Mouse (Mus musculus): ENCODE data around the gene Depdc1b. TPM values are rescaled to one million over a fixed set of nuclear protein-coding genes. Genes with fewer than 3 reads are reported as not detected.

The Depdc1b gene
- polyA plus RNA-seq, 1 experiment, result 3.7 TPM

DNA sequence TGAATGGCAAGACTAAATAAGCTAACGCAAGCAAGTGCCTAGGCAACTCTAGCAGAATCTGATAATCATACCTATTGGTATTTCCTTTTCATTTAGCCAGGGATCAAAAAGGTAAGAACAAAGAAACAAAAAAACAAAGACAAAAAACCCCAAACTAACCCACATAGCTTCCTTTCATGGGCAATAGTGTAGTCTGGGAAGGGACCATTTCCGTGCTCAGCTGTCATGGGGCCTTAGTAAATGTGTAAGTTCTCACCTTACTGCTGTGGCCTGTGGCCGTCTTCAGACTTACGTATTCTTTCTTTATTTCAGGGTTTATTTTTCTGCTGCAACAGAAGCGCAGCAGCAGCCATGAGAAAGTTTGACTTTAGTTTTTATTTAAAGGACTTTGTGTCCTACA lies 110.2 kb downstream of the Depdc1b start:
- Histone ChIP-seq H3ac (ENCODE audit: control insufficient read depth, insufficient read length) (no peak overlapping the region), H3K79me2 (ENCODE audit: control insufficient read depth, insufficient read depth) (no peaks in the 10 kb centered on the region), H3K4me2 (ENCODE audit: low read depth) (no peak overlapping the region), H3K4me3 (no peak overlapping the region), H3K36me3 (ENCODE audit: control insufficient read depth, insufficient read depth) (no peaks in the 10 kb centered on the region), H3K27me3 (ENCODE audit: control insufficient read depth, insufficient read depth, insufficient read length) (no peaks in the 10 kb centered on the region)
- TF ChIP-seq SRF (IDR thresholded peaks at IDR 0.05; ENCODE audit: control insufficient read depth, insufficient read length, low read depth) (no peak), REST (IDR thresholded peaks at IDR 0.05; ENCODE audit: insufficient read depth, insufficient read length) (no peak), POLR2A (IDR thresholded peaks at IDR 0.05; ENCODE audit: insufficient read length, low read depth) (no peak), MYOG (IDR thresholded peaks at IDR 0.05; ENCODE audit: control insufficient read depth in 1 of 3, insufficient read depth in 1 of 3, insufficient read length in 2 of 3, low read depth in 2 of 3) (no peak)

DNA sequence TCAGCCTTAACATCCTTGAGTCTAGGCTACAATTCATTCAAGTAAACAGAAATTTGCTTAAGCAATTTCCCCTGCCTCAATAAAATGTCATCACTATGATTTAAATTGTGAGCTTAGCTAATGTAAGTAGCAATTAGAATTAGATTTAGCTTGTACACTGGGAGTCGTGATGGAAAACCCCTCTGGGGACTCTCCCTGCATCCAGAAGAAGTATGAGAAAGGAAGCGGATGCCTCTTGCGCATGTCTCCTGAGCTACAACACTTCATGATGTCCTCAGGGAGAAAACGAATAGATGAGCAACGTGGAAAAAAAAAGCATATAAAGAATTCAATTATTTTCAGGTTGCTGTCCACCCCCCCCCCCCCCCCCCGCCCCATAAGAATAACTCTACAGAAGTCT lies 112.7 kb downstream of the Depdc1b start:
- Histone ChIP-seq H3K4me2 (ENCODE audit: low read depth) (no peak overlapping the region), H3K36me3 (ENCODE audit: control insufficient read depth, insufficient read depth) (no peaks in the 10 kb centered on the region), H3K79me2 (ENCODE audit: control insufficient read depth, insufficient read depth) (no peaks in the 10 kb centered on the region), H3K4me3 (no peak overlapping the region), H3K27me3 (ENCODE audit: control insufficient read depth, insufficient read depth, insufficient read length) (no peaks in the 10 kb centered on the region), H3ac (ENCODE audit: control insufficient read depth, insufficient read length) (no peak overlapping the region)
- TF ChIP-seq USF1 (IDR thresholded peaks at IDR 0.05; ENCODE audit: low read depth) (no peak), REST (IDR thresholded peaks at IDR 0.05; ENCODE audit: insufficient read depth, insufficient read length) (no peak), E2F4 (IDR thresholded peaks at IDR 0.05; ENCODE audit: insufficient read depth) (no peak), SRF (IDR thresholded peaks at IDR 0.05; ENCODE audit: control insufficient read depth, insufficient read length, low read depth) (no peak), MAX (IDR thresholded peaks at IDR 0.05; ENCODE audit: low read depth) (no peak), MYOG (IDR thresholded peaks at IDR 0.05; ENCODE audit: control insufficient read depth in 1 of 3, insufficient read depth in 1 of 3, insufficient read length in 2 of 3, low read depth in 2 of 3) (no peak), MYOD1 (IDR thresholded peaks at IDR 0.05; ENCODE audit: control insufficient read depth in 1 of 3, insufficient read length in 2 of 3, low read depth in 2 of 3) (no peak), POLR2AphosphoS2 (IDR thresholded peaks at IDR 0.05; ENCODE audit: insufficient read length, low read depth) (no peak), POLR2A (IDR thresholded peaks at IDR 0.05; ENCODE audit: insufficient read length, low read depth) (no peak), TCF12 (IDR thresholded peaks at IDR 0.05; ENCODE audit: insufficient read depth, poor library complexity, severe bottlenecking) (no peak), TCF3 (IDR thresholded peaks at IDR 0.05; ENCODE audit: insufficient read length, low read depth) (no peak), CEBPB (IDR thresholded peaks at IDR 0.05; ENCODE audit: insufficient read depth, poor library complexity, severe bottlenecking) (no peak)

DNA sequence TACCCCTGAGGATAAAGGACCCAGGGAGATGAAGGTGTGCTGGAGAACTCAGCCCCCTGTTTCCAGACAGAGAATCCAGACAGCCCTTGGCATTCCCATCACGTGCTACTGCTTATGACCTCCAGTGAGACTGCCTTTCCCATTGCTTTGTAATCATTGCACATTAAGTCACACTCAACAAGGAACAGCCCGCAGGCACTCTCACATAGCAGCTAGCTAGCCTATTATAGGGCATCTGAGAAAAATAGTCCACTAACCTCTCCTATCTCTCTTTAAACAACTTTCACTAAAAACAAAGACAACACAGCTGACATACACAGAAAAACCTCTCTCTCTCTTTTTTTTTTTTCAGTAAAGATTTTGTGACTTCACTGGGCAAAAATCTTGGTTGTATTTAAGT lies 113.5 kb downstream of the Depdc1b start:
- Histone ChIP-seq H3K4me2 (ENCODE audit: low read depth) (no peak overlapping the region), H3K4me3 (no peak overlapping the region), H3K36me3 (ENCODE audit: control insufficient read depth, insufficient read depth) (no peaks in the 10 kb centered on the region), H3K27me3 (ENCODE audit: control insufficient read depth, insufficient read depth, insufficient read length) (no peaks in the 10 kb centered on the region), H3ac (ENCODE audit: control insufficient read depth, insufficient read length) (no peak overlapping the region), H3K79me2 (ENCODE audit: control insufficient read depth, insufficient read depth) (no peaks in the 10 kb centered on the region)
- TF ChIP-seq MAX (IDR thresholded peaks at IDR 0.05; ENCODE audit: low read depth) (no peak), MYOD1 (IDR thresholded peaks at IDR 0.05; ENCODE audit: control insufficient read depth in 1 of 3, insufficient read length in 2 of 3, low read depth in 2 of 3) (no peak), SRF (IDR thresholded peaks at IDR 0.05; ENCODE audit: control insufficient read depth, insufficient read length, low read depth) (no peak), MYOG (IDR thresholded peaks at IDR 0.05; ENCODE audit: control insufficient read depth in 1 of 3, insufficient read depth in 1 of 3, insufficient read length in 2 of 3, low read depth in 2 of 3) (no peak), TCF3 (IDR thresholded peaks at IDR 0.05; ENCODE audit: insufficient read length, low read depth) (no peak), POLR2AphosphoS2 (IDR thresholded peaks at IDR 0.05; ENCODE audit: insufficient read length, low read depth) (no peak), TCF12 (IDR thresholded peaks at IDR 0.05; ENCODE audit: insufficient read depth, poor library complexity, severe bottlenecking) (no peak), REST (IDR thresholded peaks at IDR 0.05; ENCODE audit: insufficient read depth, insufficient read length) (no peak), CEBPB (IDR thresholded peaks at IDR 0.05; ENCODE audit: insufficient read depth, poor library complexity, severe bottlenecking) (no peak)

DNA sequence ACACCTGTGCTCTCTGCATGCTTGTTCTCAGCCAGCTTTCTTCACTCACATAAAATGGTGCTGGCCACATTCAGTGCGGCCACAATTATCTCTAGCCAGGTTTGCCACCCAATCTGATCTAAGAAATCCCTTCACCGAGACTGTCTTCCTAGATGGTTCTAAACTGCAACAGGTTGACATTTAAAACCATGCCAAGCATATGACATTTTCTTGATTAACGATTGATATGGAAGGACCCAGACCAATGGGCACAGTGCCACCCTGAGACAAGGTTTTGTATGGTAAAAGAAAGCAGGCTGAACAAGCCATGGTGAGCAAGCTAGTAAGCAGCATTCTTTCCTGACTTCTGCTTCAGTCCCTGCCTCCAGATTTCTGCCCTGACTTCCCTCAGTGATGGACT lies 115.6 kb downstream of the Depdc1b start:
- Histone ChIP-seq H3K27me3 (ENCODE audit: control insufficient read depth, insufficient read depth, insufficient read length) (no peaks in the 10 kb centered on the region), H3K79me2 (ENCODE audit: control insufficient read depth, insufficient read depth) (no peaks in the 10 kb centered on the region), H3K4me2 (ENCODE audit: low read depth) (no peak overlapping the region), H3K4me3 (no peak overlapping the region), H3ac (ENCODE audit: control insufficient read depth, insufficient read length) (no peak overlapping the region), H3K36me3 (ENCODE audit: control insufficient read depth, insufficient read depth) (no peaks in the 10 kb centered on the region)
- no peak for TF ChIP-seq REST (IDR thresholded peaks at IDR 0.05; ENCODE audit: insufficient read depth, insufficient read length)
- TF ChIP-seq CEBPB (IDR thresholded peaks at IDR 0.05; ENCODE audit: insufficient read depth, poor library complexity, severe bottlenecking), result no peak
- no peak for TF ChIP-seq POLR2AphosphoS2 (IDR thresholded peaks at IDR 0.05; ENCODE audit: insufficient read length, low read depth)
- TF ChIP-seq POLR2A (IDR thresholded peaks at IDR 0.05; ENCODE audit: insufficient read length, low read depth), result no peak

DNA sequence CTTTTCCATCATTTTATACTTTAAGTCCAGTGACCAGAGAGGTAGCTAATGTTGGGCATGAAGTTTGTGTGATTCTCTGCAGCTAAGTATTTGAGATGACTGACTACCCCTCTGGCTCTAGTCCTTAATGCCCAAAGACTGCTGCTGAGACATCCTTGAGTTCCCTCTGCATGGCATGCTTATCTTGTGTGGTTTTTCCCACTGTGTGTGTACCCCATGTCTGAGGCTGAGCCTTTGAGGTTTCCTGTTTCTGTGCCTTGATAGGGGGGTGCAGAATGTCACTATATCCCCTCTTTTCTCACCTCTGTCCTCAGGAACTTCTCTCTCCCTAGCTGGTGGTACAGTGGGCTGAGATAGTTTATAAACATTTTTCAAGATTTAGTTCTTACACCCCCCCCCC lies 119.6 kb downstream of the Depdc1b start:
- H3K79me2 ChIP-seq (ENCODE audit: control insufficient read depth, insufficient read depth), result no peaks in the 10 kb centered on the region
- no peak overlapping the region for H3ac ChIP-seq (ENCODE audit: control insufficient read depth, insufficient read length)
- no peak for TF ChIP-seq USF1 (IDR thresholded peaks at IDR 0.05; ENCODE audit: low read depth)
- TF ChIP-seq POLR2AphosphoS2 (IDR thresholded peaks at IDR 0.05; ENCODE audit: insufficient read length, low read depth), result no peak
- TF ChIP-seq CEBPB (IDR thresholded peaks at IDR 0.05; ENCODE audit: insufficient read depth, poor library complexity, severe bottlenecking), result no peak
- no peak for TF ChIP-seq MYOG (IDR thresholded peaks at IDR 0.05; ENCODE audit: control insufficient read depth in 1 of 3, insufficient read depth in 1 of 3, insufficient read length in 2 of 3, low read depth in 2 of 3)
- no peak for TF ChIP-seq TCF3 (IDR thresholded peaks at IDR 0.05; ENCODE audit: insufficient read length, low read depth)
- no peak for TF ChIP-seq MYOD1 (IDR thresholded peaks at IDR 0.05; ENCODE audit: control insufficient read depth in 1 of 3, insufficient read length in 2 of 3, low read depth in 2 of 3)
- TF ChIP-seq E2F4 (IDR thresholded peaks at IDR 0.05; ENCODE audit: insufficient read depth), result no peak
- no peak overlapping the region for H3K4me2 ChIP-seq (ENCODE audit: low read depth)
- no peaks in the 10 kb centered on the region for H3K36me3 ChIP-seq (ENCODE audit: control insufficient read depth, insufficient read depth)
- no peaks in the 10 kb centered on the region for H3K27me3 ChIP-seq (ENCODE audit: control insufficient read depth, insufficient read depth, insufficient read length)
- H3K4me3 ChIP-seq, result no peak overlapping the region

All from myocyte (in vitro differentiated cells).